Mouse (Mus musculus) E14TG2a.4 (cell line): Measurements from ENCODE around the gene Adh4.

ENCODE experiments used
- CTCF ChIP-seq: conservative IDR thresholded peaks from 2 replicates; pipeline ENCODE4 v1.5.1; 2014; ENCODE audit warnings: low read length
- NANOG ChIP-seq: IDR thresholded peaks from 2 replicates; pipeline ENCODE4 v1.6.1; 2014; ENCODE audit warnings: borderline replicate concordance, low read length, mixed read lengths
- POU5F1 ChIP-seq: IDR thresholded peaks from 2 replicates; pipeline ENCODE4 v1.6.1; 2014; ENCODE audit warnings: low read length, borderline replicate concordance

GRCm38 (mm10) chr3:138442203-138442602 lies 26.9 kb downstream of the Adh4 start:
- TF ChIP-seq CTCF (no peak), NANOG (no peak), POU5F1 (no peak)
